Mouse (Mus musculus): ENCODE measurements around the gene Tmem196. TPM values are rescaled to one million over a fixed set of nuclear protein-coding genes. Genes with fewer than 3 reads are reported as not detected.

Tmem196 gene
- total RNA-seq (2021) (1 to 10 TPM in 1 of 2 experiments, under 1 TPM in 1; 0.89 to 1.0 TPM), polyA plus RNA-seq (2012; rRNA removed) (0.49 and 0.76 TPM in 2 replicates)
- long read RNA-seq: 0 reads

DNA sequence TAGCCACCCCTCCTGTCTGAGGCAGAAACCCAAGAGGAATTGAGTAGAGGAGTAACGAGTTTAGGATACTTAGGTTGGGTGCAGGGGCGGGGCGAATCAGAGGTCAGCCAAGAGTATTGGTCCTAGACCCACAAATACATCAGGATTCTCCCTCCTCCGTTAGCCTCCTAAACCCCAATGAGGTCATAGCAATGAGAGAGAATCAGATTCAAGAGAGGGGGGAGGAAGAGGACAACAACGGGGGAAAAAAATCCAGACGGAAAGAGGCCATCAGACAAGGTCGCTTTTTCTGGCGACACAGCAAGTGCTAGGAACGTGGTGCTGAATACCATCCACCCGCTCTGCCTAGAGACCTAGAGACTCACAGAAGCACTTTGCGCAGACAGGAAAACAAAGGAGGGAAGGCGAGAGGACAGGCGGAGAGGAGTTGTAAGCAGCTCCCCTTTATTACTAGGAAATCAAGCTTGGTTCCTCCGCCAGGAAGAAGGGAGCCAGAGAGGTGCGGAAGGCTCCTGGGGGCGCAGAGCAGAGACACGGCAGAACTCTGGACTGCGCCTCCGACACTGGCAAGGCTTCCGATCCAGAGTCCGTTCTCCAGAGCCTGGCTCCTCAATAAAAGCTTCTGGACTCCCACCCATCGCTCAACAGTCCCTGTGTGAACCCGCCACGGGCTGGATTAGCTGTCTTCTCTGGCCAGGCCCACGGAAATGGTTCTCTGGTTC lies at the start of gene Tmem196:
Tmem196 (plus strand) TSS at position 234 of the 722 bp plus-strand sequence.
- H3K4me3 ChIP-seq: peak within 1 kb of the TSS; percentile 33
- intact Hi-C loops (cut with DNase I): no loop called here
- 2% methylated on average over 25 of the region's 25 CpGs for WGBS
- no peak within 1 kb of the TSS for H3K27ac ChIP-seq
- peak; percentile 6 to 21 for DNase-seq
- no peaks in the 10 kb centered on the region for H3K27me3 ChIP-seq (ENCODE audit: control insufficient read depth, insufficient read depth, low read length)
- no peaks in the 10 kb centered on the region for H3K79me2 ChIP-seq (replicated peaks; ENCODE audit: control insufficient read depth, insufficient read depth, low read length)
- peak within 1 kb of the TSS; percentile 46 for H3K9ac ChIP-seq (ENCODE audit: low read depth, low read length)
- no peaks in the 10 kb centered on the region for H3K4me1 ChIP-seq (ENCODE audit: control insufficient read depth, insufficient read depth, low read length)
- no peaks in the 10 kb centered on the region for H3K36me3 ChIP-seq (ENCODE audit: control insufficient read depth, insufficient read depth, low read length)
- no peak for TF ChIP-seq POLR2A (IDR thresholded peaks at IDR 0.05; ENCODE audit: insufficient read depth, low read depth, low read length)
- no peak for TF ChIP-seq CTCF (IDR thresholded peaks at IDR 0.05)
- no peak for TF ChIP-seq EP300 (IDR thresholded peaks at IDR 0.05; ENCODE audit: insufficient read depth, low read depth, low read length)

DNA sequence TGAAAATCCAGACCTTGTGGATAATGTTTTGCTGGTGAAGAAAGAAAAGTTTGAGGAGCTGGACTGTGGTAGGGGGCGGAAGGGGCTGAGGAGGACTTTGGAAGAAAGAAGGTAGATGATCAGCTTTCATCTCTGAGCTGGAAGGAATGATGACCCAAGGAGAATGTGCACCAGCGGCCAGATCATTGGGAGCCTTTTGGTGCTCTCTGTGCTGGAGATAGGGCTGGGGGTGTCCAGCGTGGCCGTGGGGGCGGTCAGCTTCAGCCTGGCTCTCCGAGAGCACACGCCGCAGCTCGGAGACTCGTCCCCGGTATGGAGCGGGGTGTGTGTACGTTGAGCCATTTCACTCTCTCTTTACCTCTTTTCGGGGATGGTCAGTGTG lies 680 bp downstream of the Tmem196 start:
- no peaks in the 10 kb centered on the region for H3K79me2 ChIP-seq (replicated peaks; ENCODE audit: control insufficient read depth, insufficient read depth, low read length)
- DNase-seq: no peak
- peak overlapping the region; percentile 46; the same call in 1 of the 2 replicates for H3K9ac ChIP-seq (ENCODE audit: low read depth, low read length)
- H3K27ac ChIP-seq: no peak overlapping the region
- WGBS: 5% methylated on average over 14 of the region's 14 CpGs
- no peaks in the 10 kb centered on the region for H3K27me3 ChIP-seq (ENCODE audit: control insufficient read depth, insufficient read depth, low read length)
- H3K36me3 ChIP-seq (ENCODE audit: control insufficient read depth, insufficient read depth, low read length): no peaks in the 10 kb centered on the region
- H3K4me1 ChIP-seq (ENCODE audit: control insufficient read depth, insufficient read depth, low read length): no peaks in the 10 kb centered on the region
- intact Hi-C loops (cut with DNase I): no loop called here
- TF ChIP-seq CTCF (IDR thresholded peaks at IDR 0.05) (no peak), POLR2A (IDR thresholded peaks at IDR 0.05; ENCODE audit: insufficient read depth, low read depth, low read length) (no peak), EP300 (IDR thresholded peaks at IDR 0.05; ENCODE audit: insufficient read depth, low read depth, low read length) (no peak)
- H3K4me3 ChIP-seq: peak overlapping the region; percentile 33

DNA sequence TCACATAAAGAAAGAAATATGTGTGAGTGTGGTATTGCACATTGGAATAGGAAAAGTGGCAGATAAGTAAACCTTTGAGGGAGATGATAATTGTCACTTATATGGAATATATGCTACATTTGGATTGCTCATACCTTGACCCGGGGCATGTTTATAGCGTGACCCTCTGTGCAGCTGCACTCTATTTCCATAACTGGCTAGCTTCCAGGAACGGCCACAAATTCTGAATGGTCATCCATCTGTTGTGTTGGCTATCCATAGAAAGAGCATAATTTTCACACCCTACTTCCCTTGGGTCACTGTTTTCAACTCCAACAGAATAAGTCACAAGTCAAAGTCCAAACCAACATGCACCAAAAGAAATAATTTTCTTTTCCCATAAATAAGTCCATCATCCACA lies 11.4 kb downstream of the Tmem196 start:
- Histone ChIP-seq H3K36me3 (ENCODE audit: control insufficient read depth, insufficient read depth, low read length) (no peaks in the 10 kb centered on the region; the same call in 1 of the 2 replicates), H3K9ac (ENCODE audit: low read depth, low read length) (no peak overlapping the region), H3K4me3 (no peak overlapping the region), H3K4me1 (ENCODE audit: control insufficient read depth, insufficient read depth, low read length) (no peaks in the 10 kb centered on the region), H3K27me3 (ENCODE audit: control insufficient read depth, insufficient read depth, low read length) (no peaks in the 10 kb centered on the region), H3K79me2 (replicated peaks; ENCODE audit: control insufficient read depth, insufficient read depth, low read length) (no peaks in the 10 kb centered on the region), H3K27ac (no peak overlapping the region)
- 61% methylated on average over 3 of the region's 3 CpGs for WGBS
- intact Hi-C loops (cut with DNase I): no loop called here
- TF ChIP-seq POLR2A (IDR thresholded peaks at IDR 0.05; ENCODE audit: insufficient read depth, low read depth, low read length): no peak
- no peak for TF ChIP-seq CTCF (IDR thresholded peaks at IDR 0.05)
- TF ChIP-seq EP300 (IDR thresholded peaks at IDR 0.05; ENCODE audit: insufficient read depth, low read depth, low read length): no peak
- no peak for DNase-seq

DNA sequence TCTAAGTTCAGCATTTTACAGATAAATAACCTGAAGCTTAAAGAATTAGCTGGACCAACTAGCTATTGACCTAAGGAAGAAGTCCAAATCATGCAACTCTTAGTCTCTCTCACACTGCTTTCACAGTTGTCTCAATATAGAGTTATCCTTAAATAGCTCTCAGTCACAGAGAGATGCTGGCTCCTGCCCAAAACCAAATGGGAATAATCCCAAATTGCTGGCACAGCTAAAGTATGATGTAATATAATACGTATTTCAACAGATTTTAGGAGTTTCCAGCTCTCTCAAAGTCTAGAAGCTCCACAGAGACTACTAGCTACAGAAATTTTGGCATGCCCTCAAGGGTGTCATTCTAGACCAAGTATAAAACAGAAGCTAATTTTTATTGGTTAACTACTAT lies 15.1 kb downstream of the Tmem196 start:
- H3K27me3 ChIP-seq (ENCODE audit: control insufficient read depth, insufficient read depth, low read length): no peaks in the 10 kb centered on the region
- TF ChIP-seq CTCF (IDR thresholded peaks at IDR 0.05) (no peak), EP300 (IDR thresholded peaks at IDR 0.05; ENCODE audit: insufficient read depth, low read depth, low read length) (no peak), POLR2A (IDR thresholded peaks at IDR 0.05; ENCODE audit: insufficient read depth, low read depth, low read length) (no peak)
- no peak overlapping the region for H3K9ac ChIP-seq (ENCODE audit: low read depth, low read length)
- no peaks in the 10 kb centered on the region for H3K79me2 ChIP-seq (replicated peaks; ENCODE audit: control insufficient read depth, insufficient read depth, low read length)
- no peak overlapping the region for H3K4me3 ChIP-seq
- 14% methylated on average over 1 of the region's 1 CpGs for WGBS
- H3K27ac ChIP-seq: no peak overlapping the region
- intact Hi-C loops (cut with DNase I): no loop called here
- H3K4me1 ChIP-seq (ENCODE audit: control insufficient read depth, insufficient read depth, low read length): no peaks in the 10 kb centered on the region
- DNase-seq: peak; percentile 21 to 37
- H3K36me3 ChIP-seq (ENCODE audit: control insufficient read depth, insufficient read depth, low read length): no peaks in the 10 kb centered on the region; the same call in 1 of the 2 replicates

DNA sequence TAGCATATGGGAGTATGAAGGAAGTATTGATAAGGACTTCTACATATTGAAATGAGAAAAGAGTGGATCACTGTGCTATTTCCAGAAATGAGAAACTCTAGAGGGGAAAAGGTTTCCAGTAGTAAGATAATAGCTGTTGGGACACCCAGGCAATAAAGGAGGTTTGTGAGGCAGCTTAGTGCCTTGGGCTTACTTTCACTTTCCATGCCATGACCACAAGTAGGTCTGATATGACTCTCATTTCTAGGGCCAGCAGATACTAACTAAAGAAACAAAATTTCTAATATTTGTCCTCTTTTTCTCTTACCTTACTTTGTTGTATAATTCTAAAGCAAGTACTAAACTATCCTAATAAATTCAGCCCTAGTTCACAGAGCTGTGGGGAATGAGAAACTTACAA lies 19.8 kb downstream of the Tmem196 start:
- H3K79me2 ChIP-seq (replicated peaks; ENCODE audit: control insufficient read depth, insufficient read depth, low read length): no peaks in the 10 kb centered on the region
- DNase-seq: no peak
- no peaks in the 10 kb centered on the region for H3K27me3 ChIP-seq (ENCODE audit: control insufficient read depth, insufficient read depth, low read length)
- no peak overlapping the region for H3K9ac ChIP-seq (ENCODE audit: low read depth, low read length)
- intact Hi-C loops (cut with DNase I): no loop called here
- H3K4me1 ChIP-seq (ENCODE audit: control insufficient read depth, insufficient read depth, low read length): no peaks in the 10 kb centered on the region
- no peak for TF ChIP-seq POLR2A (IDR thresholded peaks at IDR 0.05; ENCODE audit: insufficient read depth, low read depth, low read length)
- TF ChIP-seq EP300 (IDR thresholded peaks at IDR 0.05; ENCODE audit: insufficient read depth, low read depth, low read length): no peak
- TF ChIP-seq CTCF (IDR thresholded peaks at IDR 0.05): no peak
- no peak overlapping the region for H3K4me3 ChIP-seq
- H3K27ac ChIP-seq: no peak overlapping the region
- no peaks in the 10 kb centered on the region for H3K36me3 ChIP-seq (ENCODE audit: control insufficient read depth, insufficient read depth, low read length)

DNA sequence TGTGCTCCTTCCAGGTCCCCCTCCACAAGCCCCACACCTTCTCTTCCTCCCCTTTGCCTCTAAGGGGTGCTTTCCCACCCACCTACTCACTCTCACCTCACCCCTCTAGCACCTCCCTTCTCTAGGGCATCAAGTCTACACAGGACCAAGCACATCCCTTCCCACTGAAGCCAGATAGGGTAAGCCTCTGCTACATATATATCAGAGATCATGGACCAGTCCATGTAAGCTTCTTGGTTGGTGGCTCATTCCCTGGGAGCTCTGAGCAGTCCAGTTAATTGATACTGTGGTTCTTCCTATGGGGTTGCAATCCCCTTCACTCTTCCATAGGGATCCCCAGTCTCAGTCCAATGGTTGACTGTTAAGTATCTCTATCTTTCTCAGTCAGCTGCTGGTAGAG lies 24.4 kb downstream of the Tmem196 start:
- intact Hi-C loops (cut with DNase I): no loop called here
- H3K4me3 ChIP-seq: no peak overlapping the region
- H3K36me3 ChIP-seq (ENCODE audit: control insufficient read depth, insufficient read depth, low read length): no peaks in the 10 kb centered on the region
- no peak overlapping the region for H3K27ac ChIP-seq
- H3K27me3 ChIP-seq (ENCODE audit: control insufficient read depth, insufficient read depth, low read length): no peaks in the 10 kb centered on the region
- H3K9ac ChIP-seq (ENCODE audit: low read depth, low read length): no peak overlapping the region
- no peak for DNase-seq
- no peak for TF ChIP-seq POLR2A (IDR thresholded peaks at IDR 0.05; ENCODE audit: insufficient read depth, low read depth, low read length)
- no peak for TF ChIP-seq CTCF (IDR thresholded peaks at IDR 0.05)
- no peak for TF ChIP-seq EP300 (IDR thresholded peaks at IDR 0.05; ENCODE audit: insufficient read depth, low read depth, low read length)
- no peaks in the 10 kb centered on the region for H3K79me2 ChIP-seq (replicated peaks; ENCODE audit: control insufficient read depth, insufficient read depth, low read length)
- no peaks in the 10 kb centered on the region for H3K4me1 ChIP-seq (ENCODE audit: control insufficient read depth, insufficient read depth, low read length)
